Mouse (Mus musculus) frontal cortex, adult 2 months (tissue): Measurements from ENCODE around the gene Tnni3k. TPM values are rescaled to one million over a fixed set of nuclear protein-coding genes. Genes with fewer than 3 reads are reported as not detected.
"Not testable (repeated sequence)": the region's sequence is repeated elsewhere in the genome, so short reads cannot be mapped to it uniquely, and the experiment has no call there.

ENCODE experiments used
- DNase-seq, 2 experiments: peaks; one replicate each; pipeline ENCODE4 v3.0.0; 2022; ENCODE audit warnings: low spot score in 1 of 2; ENCODE audit errors: extremely low spot score in 1 of 2
- polyA plus RNA-seq: library from polyadenylated mRNA; depleted of rRNA; stranded (reverse); fragments of >200 nt; gene quantifications from 2 replicates; pipeline ENCODE4 v1.2.3, GENCODE M21; 2012

Tnni3k gene
- polyA plus RNA-seq, 1 experiment = 0.32 TPM

GRCm38 (mm10) chr3:154837861-154838260 is 217.3 kb downstream of the Tnni3k start:
- no peak for DNase-seq

GRCm38 (mm10) chr3:154836137-154836536 is 219.1 kb downstream of the Tnni3k start:
- DNase-seq = no peak

GRCm38 (mm10) chr3:154834373-154834772 is 220.8 kb downstream of the Tnni3k start:
- DNase-seq = peak in 1 of 2 experiments; percentile 44

GRCm38 (mm10) chr3:154825739-154826138 is 229.5 kb downstream of the Tnni3k start:
- DNase-seq = peak in 1 of 2 experiments; percentile 73

- DNase-seq = peak in 1 of 2 experiments; percentile 49
Measured at GRCm38 (mm10) chr3:154824713-154825112, 230.5 kb downstream of the Tnni3k start.

- not testable (repeated sequence) for DNase-seq
Measured at GRCm38 (mm10) chr3:154819684-154820083, 235.5 kb downstream of the Tnni3k start.

- DNase-seq = peak; percentile 63 to 91
Measured at GRCm38 (mm10) chr3:154817732-154818131, 237.5 kb downstream of the Tnni3k start.

GRCm38 (mm10) chr3:154816801-154817625 is 238.2 kb downstream of the Tnni3k start:
- DNase-seq = peak in 1 of 2 experiments; percentile 72

GRCm38 (mm10) chr3:154816231-154816630 is 239.0 kb downstream of the Tnni3k start:
- DNase-seq = no peak

GRCm38 (mm10) chr3:154815606-154816005 is 239.6 kb downstream of the Tnni3k start:
- no peak for DNase-seq

GRCm38 (mm10) chr3:154812893-154813292 is 242.3 kb downstream of the Tnni3k start:
- DNase-seq = no peak

GRCm38 (mm10) chr3:154811833-154812232 is 243.4 kb downstream of the Tnni3k start:
- DNase-seq = no peak

GRCm38 (mm10) chr3:154811281-154811680 is 243.9 kb downstream of the Tnni3k start:
- DNase-seq = no peak

GRCm38 (mm10) chr3:154810273-154810870 is 244.8 kb downstream of the Tnni3k start:
- no peak for DNase-seq

GRCm38 (mm10) chr3:154806626-154807025 is 248.6 kb downstream of the Tnni3k start:
- peak; percentile 65 to 70 for DNase-seq

GRCm38 (mm10) chr3:154800888-154801429 is 254.2 kb downstream of the Tnni3k start:
- no peak for DNase-seq

- DNase-seq = no peak
Measured at GRCm38 (mm10) chr3:154800454-154800853, 254.8 kb downstream of the Tnni3k start.

GRCm38 (mm10) chr3:154798806-154799205 is 256.4 kb downstream of the Tnni3k start:
- DNase-seq = no peak

- DNase-seq = no peak
Measured at GRCm38 (mm10) chr3:154793571-154793970, 261.6 kb downstream of the Tnni3k start.

- DNase-seq = no peak
Measured at GRCm38 (mm10) chr3:154787611-154788010, 267.6 kb downstream of the Tnni3k start.

- no peak for DNase-seq
Measured at GRCm38 (mm10) chr3:154786354-154786753, 268.9 kb downstream of the Tnni3k start.
